Mouse (Mus musculus) stomach, postnatal 0 days (tissue): ENCODE measurements at regions not wholly inside any gene's neighbourhood (a gene's known extent, or its start where the extent isn't known, plus 50 kb on each side); places are given as distances from the start of the nearest gene placed in this dataset.
A peak's percentile ranks its signal among the peaks of the same experiment; 100 is the strongest.

Experiments
- ATAC-seq: fragments of 200-750 bp; cut with Nextera tagmentation; 2 replicates; pipeline ENCODE4 v1.8.0; 2017; ENCODE audit not compliant: low FRiP score, low TSS enrichment
- DNase-seq: peaks from one replicate; pipeline ENCODE4 v3.0.0-alpha.2; 2016; ENCODE audit warnings: low spot score
- H3K27ac ChIP-seq: fragments of 300-500 bp; sonication (generic); replicated peaks from 2 replicates; pipeline ENCODE4 v1.5.1; 2014; ENCODE audit warnings: mild to moderate bottlenecking, control low read depth
- H3K27me3 ChIP-seq: fragments of 300-500 bp; sonication (generic); 2 replicates; pipeline ENCODE4 v1.6.1; 2014; ENCODE audit warnings: low read length; ENCODE audit not compliant: control insufficient read depth, insufficient read depth
- H3K36me3 ChIP-seq: fragments of 300-500 bp; sonication (generic); 2 replicates; pipeline ENCODE4 v1.6.1; 2014; ENCODE audit warnings: low read length, mixed read lengths; ENCODE audit not compliant: control insufficient read depth, insufficient read depth
- H3K4me1 ChIP-seq: fragments of 300-500 bp; sonication (generic); replicated peaks from 2 replicates; pipeline ENCODE4 v1.6.1; 2014; ENCODE audit warnings: antibody characterized with exemption; ENCODE audit not compliant: control insufficient read depth, insufficient read depth
- H3K4me2 ChIP-seq: fragments of 300-500 bp; sonication (generic); replicated peaks from 2 replicates; pipeline ENCODE4 v1.6.1; 2014; ENCODE audit warnings: low read depth, mild to moderate bottlenecking, control low read depth, moderate library complexity
- H3K4me3 ChIP-seq: fragments of 300-500 bp; sonication (generic); 2 replicates; pipeline ENCODE4 v1.5.1; 2014; ENCODE audit warnings: low read depth, low read length, control low read depth
- H3K9ac ChIP-seq: fragments of 300-500 bp; sonication (generic); 2 replicates; pipeline ENCODE4 v1.6.1; 2014; ENCODE audit warnings: mild to moderate bottlenecking, low read length, control low read depth, mixed read lengths
- H3K9me3 ChIP-seq: fragments of 300-500 bp; sonication (generic); 2 replicates; pipeline ENCODE4 v1.6.1; 2016; ENCODE audit warnings: low read length; ENCODE audit not compliant: control insufficient read depth
- CTCF ChIP-seq: IDR thresholded peaks from 2 replicates; pipeline ENCODE4 v1.5.1; 2016; ENCODE audit warnings: antibody characterized with exemption, low read depth, mild to moderate bottlenecking, moderate library complexity
- EP300 ChIP-seq: optimal IDR thresholded peaks from 2 replicates; pipeline ENCODE3; 2016; ENCODE audit warnings: antibody characterized with exemption
- WGBS: fragments of 180-500 bp; shearing (Covaris S2); extraction: QIAGEN DNeasy Blood & Tissue Kit; methylation state at CpG from one replicate; pipeline ENCODE4 v1.1.7; 2014; 5-methylcytosine and 5-hydroxymethylcytosine counted together

- Histone ChIP-seq H3K4me1 (no peaks in the 10 kb centered on the region), H3K9ac (no peak overlapping the region), H3K9me3 (no peaks in the 10 kb centered on the region), H3K4me3 (no peak overlapping the region), H3K36me3 (no peaks in the 10 kb centered on the region), H3K4me2 (no peak overlapping the region), H3K27ac (no peak overlapping the region), H3K27me3 (no peaks in the 10 kb centered on the region)
- DNase-seq (no peak), ATAC-seq (no peak)
- 20% methylated on average over 2 of the region's 2 CpGs for WGBS
- TF ChIP-seq EP300 (no peak), CTCF (no peak)
These were observed 294.3 kb upstream of the Auts2 start for GRCm38 (mm10) chr5:132837420-132837819.

GRCm38 (mm10) chr5:132828993-132829392 lies 285.8 kb upstream of the Auts2 start:
- DNase-seq: no peak
- Histone ChIP-seq H3K27ac (no peak overlapping the region), H3K9me3 (no peaks in the 10 kb centered on the region), H3K4me2 (no peak overlapping the region), H3K4me1 (no peaks in the 10 kb centered on the region; the same call in 1 of the 2 replicates), H3K27me3 (no peaks in the 10 kb centered on the region), H3K36me3 (no peaks in the 10 kb centered on the region), H3K9ac (no peak overlapping the region), H3K4me3 (no peak overlapping the region)
- WGBS: 74% methylated on average over 7 of the region's 7 CpGs
- no peak for ATAC-seq
- TF ChIP-seq CTCF (no peak), EP300 (no peak)

DNA sequence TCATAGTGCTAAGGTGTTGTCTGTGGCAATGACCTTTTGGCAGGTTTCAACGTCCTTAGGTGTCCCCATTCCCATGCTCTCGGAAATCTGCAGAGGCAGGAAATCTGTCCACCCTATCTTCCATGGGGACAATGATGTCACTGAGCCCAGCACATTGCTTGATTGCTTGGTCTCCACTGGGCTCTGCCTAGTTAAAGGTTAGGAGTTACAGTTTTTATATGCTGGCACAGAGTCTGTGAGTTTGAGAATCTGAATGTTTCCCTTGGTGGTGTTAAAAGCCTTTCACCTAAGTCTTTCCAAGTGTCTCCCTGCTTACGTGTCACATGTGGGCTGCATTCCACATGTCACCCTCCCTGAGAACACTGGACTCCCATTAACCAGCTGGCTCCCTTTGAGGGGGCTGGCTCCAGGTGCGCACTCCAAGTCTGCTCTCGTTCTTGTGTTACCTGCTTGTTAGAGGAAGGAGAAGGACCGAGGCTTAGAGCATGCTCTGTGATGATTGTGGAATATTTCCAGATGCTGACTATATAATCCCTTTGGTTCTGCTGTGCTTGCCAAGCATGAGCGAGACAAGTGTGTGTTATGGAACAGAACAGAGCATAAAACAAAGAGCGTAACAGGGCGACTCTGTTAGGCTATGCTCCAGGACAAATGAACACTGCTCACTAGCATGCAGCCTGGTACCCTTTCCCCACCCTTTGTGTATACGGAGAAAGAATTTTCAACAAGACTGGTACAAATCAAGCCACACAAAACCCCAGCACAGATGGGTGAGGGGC lies 284.6 kb upstream of the Auts2 start:
- no peak for ATAC-seq
- Histone ChIP-seq H3K27ac (no peak overlapping the region), H3K4me1 (no peaks in the 10 kb centered on the region; the same call in 1 of the 2 replicates), H3K9ac (no peak overlapping the region), H3K36me3 (no peaks in the 10 kb centered on the region), H3K4me3 (no peak overlapping the region), H3K27me3 (no peaks in the 10 kb centered on the region), H3K9me3 (no peaks in the 10 kb centered on the region), H3K4me2 (no peak overlapping the region)
- 56% methylated on average over 10 of the region's 10 CpGs for WGBS
- TF ChIP-seq EP300: no peak
- no peak for TF ChIP-seq CTCF
- no peak for DNase-seq

DNA sequence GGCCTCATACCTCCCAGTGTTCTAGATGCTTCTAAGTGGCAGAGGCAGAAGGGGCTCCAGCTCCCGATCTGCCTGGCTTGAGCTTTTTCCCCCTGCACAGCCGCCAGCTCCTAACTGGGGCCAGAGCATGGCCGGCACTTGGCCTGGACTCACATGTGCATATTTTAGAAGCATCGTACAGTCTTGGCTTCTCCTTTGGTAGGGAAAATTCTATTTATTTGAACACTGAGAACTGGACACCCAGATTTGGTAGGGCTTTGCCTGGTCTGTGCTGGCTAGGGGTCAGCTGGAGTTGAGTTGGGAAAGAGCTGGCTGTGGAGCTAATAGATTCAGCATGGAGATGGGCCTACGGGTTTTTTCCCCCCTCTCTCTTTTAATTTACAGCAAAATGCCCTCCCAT lies 282.9 kb upstream of the Auts2 start:
- no peak overlapping the region for H3K9ac ChIP-seq
- no peaks in the 10 kb centered on the region; the same call in 1 of the 2 replicates for H3K4me1 ChIP-seq
- no peak for TF ChIP-seq EP300
- no peak for TF ChIP-seq CTCF
- DNase-seq (no peak), ATAC-seq (peak; percentile 35; the same call in 1 of the 2 replicates)
- no peak overlapping the region for H3K4me2 ChIP-seq
- 57% methylated on average over 5 of the region's 5 CpGs for WGBS
- no peaks in the 10 kb centered on the region for H3K36me3 ChIP-seq
- no peak overlapping the region for H3K4me3 ChIP-seq
- H3K27me3 ChIP-seq: no peaks in the 10 kb centered on the region
- no peaks in the 10 kb centered on the region for H3K9me3 ChIP-seq
- H3K27ac ChIP-seq: no peak overlapping the region

GRCm38 (mm10) chr5:132817665-132818064 lies 274.5 kb upstream of the Auts2 start:
- Histone ChIP-seq H3K9ac (no peak overlapping the region), H3K27ac (no peak overlapping the region), H3K4me3 (no peak overlapping the region), H3K36me3 (no peaks in the 10 kb centered on the region), H3K4me2 (no peak overlapping the region), H3K9me3 (no peaks in the 10 kb centered on the region), H3K27me3 (no peaks in the 10 kb centered on the region), H3K4me1 (no peaks in the 10 kb centered on the region)
- 0 out of 2 replicates have a peak, but pooled peaks have one; percentile 40 for ATAC-seq
- peak; percentile 17 for DNase-seq
- 61% methylated on average over 9 of the region's 9 CpGs for WGBS
- TF ChIP-seq CTCF (no peak), EP300 (no peak)

DNA sequence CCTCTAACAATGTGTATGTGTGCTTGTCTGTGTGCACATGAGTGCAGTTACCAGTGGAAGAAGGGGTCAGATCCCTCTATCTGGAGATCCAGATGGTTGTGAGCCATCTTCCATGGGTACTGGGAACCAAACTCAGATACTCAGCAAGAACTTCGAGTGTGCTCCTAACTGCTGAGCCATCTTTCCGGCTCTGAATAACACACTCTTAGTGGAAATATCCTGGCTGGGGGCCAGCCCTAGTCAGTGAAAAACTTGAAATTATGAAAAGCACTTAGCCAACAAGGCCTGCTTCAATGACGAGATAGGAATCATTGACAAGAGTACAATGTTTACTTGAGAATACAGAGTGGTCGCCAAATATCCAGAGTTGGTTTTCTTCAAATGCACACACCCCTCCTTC lies 266.0 kb upstream of the Auts2 start:
- Histone ChIP-seq H3K4me1 (no peaks in the 10 kb centered on the region), H3K4me2 (no peak overlapping the region), H3K9me3 (no peaks in the 10 kb centered on the region), H3K27me3 (no peaks in the 10 kb centered on the region), H3K9ac (no peak overlapping the region), H3K36me3 (no peaks in the 10 kb centered on the region), H3K27ac (no peak overlapping the region), H3K4me3 (no peak overlapping the region)
- no peak for TF ChIP-seq EP300
- no peak for TF ChIP-seq CTCF
- no peak for DNase-seq
- 34% methylated on average over 4 of the region's 4 CpGs for WGBS
- no peak for ATAC-seq
